Mouse (Mus musculus) bone marrow, adult 2 months (tissue): ENCODE measurements at regions not wholly inside any gene's neighbourhood (a gene's known extent, or its start where the extent isn't known, plus 50 kb on each side); places are given as distances from the start of the nearest gene placed in this dataset.

Source experiments
- H3K27ac ChIP-seq: fragments of 200-500 bp; 2 replicates; pipeline ENCODE4 v1.5.1; 2012; ENCODE audit warnings: low read depth, mild to moderate bottlenecking, control low read depth, inconsistent platforms, low read length; ENCODE audit not compliant: control insufficient read depth, poor library complexity, insufficient read depth
- H3K4me1 ChIP-seq: fragments of 200-500 bp; 2 replicates; pipeline ENCODE4 v1.6.1; 2011; ENCODE audit warnings: low read length; ENCODE audit not compliant: control insufficient read depth, insufficient read depth
- H3K4me3 ChIP-seq: fragments of 200-500 bp; replicated peaks from 2 replicates; pipeline ENCODE3; 2011; ENCODE audit warnings: mild to moderate bottlenecking, low read depth, low read length, control low read depth; ENCODE audit not compliant: control insufficient read depth
- CTCF ChIP-seq: fragments of 200-500 bp; IDR thresholded peaks from 2 replicates; pipeline ENCODE4 v1.5.1; 2011; ENCODE audit warnings: low read length, control low read depth; ENCODE audit not compliant: control insufficient read depth, insufficient read depth
- POLR2A ChIP-seq: fragments of 200-500 bp; IDR thresholded peaks from 2 replicates; pipeline ENCODE4 v1.6.1; 2011; ENCODE audit warnings: low read depth, mild to moderate bottlenecking, control low read depth, low read length, borderline replicate concordance; ENCODE audit not compliant: control insufficient read depth
- WGBS: fragments of 180-500 bp; shearing (Covaris S2); methylation state at CpG from one replicate; pipeline ENCODE4 v1.1.7; 2018; 5-methylcytosine and 5-hydroxymethylcytosine counted together

GRCm38 (mm10) chr5:51839292-51839691 lies 271.8 kb upstream of the Ppargc1a start:
- Histone ChIP-seq H3K4me1 (peaks cover 1% of the 10 kb centered on the region; the same call in 1 of the 2 replicates), H3K4me3 (no peak overlapping the region), H3K27ac (no peak overlapping the region)
- no peak for TF ChIP-seq CTCF
- 76% methylated on average over 4 of the region's 4 CpGs for WGBS

DNA sequence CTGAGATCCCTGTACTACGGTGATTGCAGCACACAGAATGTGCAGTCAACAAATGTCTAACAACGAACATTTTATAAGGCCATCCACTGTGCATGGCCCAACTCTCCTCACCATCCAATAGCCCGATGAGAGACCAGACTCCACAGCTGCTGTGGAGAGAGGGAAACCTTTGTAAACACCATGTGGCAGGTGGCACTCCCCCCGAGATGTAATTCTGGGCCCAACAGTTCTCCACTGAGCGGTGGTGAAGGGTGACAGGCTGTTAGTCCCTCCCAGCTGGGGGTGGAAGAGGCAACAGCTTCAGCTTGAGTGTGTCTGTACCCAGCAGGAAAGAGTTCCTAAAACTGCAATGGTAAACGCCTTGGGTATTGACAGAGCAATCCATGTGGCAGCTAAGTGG lies 263.0 kb upstream of the Ppargc1a start:
- 80% methylated on average over 6 of the region's 6 CpGs for WGBS
- Histone ChIP-seq H3K4me1 (no peaks in the 10 kb centered on the region; the same call in 1 of the 2 replicates), H3K27ac (no peak overlapping the region), H3K4me3 (no peak overlapping the region)
- TF ChIP-seq CTCF, result no peak
- no peak for TF ChIP-seq POLR2A

GRCm38 (mm10) chr5:51830015-51830414 lies 262.5 kb upstream of the Ppargc1a start:
- no peak overlapping the region for H3K27ac ChIP-seq

DNA sequence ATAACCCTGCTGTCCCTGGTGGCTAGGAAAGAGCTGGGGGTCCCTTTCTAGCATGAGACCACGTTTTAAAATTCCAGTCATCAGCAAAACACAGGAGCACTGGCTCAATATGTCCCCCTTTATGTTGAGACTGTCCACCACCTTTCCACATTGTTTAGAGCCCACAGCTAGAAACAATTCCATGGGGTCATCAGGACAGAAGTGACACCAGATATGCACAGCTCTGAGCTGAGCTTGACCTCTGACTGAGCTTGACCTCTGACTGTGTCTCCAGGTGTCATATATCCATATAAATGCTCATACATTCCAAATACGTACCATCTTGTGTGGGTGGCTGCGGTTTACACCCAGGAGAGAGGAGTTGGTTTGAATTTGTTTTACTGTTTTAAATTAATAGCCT lies 262.1 kb upstream of the Ppargc1a start:
- Histone ChIP-seq H3K4me3 (no peak overlapping the region), H3K27ac (no peak overlapping the region), H3K4me1 (peaks cover 2% of the 10 kb centered on the region; the same call in 1 of the 2 replicates)
- 77% methylated on average over 3 of the region's 3 CpGs for WGBS
- no peak for TF ChIP-seq CTCF
- TF ChIP-seq POLR2A, result no peak

More at GRCm38 (mm10) chr5:51830015-51830414, 262.5 kb upstream of the Ppargc1a start:
- H3K4me1 ChIP-seq, result peaks cover 2% of the 10 kb centered on the region; the same call in 1 of the 2 replicates
- TF ChIP-seq CTCF (no peak), POLR2A (no peak)
- WGBS, result 41% methylated on average over 2 of the region's 2 CpGs
- no peak overlapping the region for H3K4me3 ChIP-seq

DNA sequence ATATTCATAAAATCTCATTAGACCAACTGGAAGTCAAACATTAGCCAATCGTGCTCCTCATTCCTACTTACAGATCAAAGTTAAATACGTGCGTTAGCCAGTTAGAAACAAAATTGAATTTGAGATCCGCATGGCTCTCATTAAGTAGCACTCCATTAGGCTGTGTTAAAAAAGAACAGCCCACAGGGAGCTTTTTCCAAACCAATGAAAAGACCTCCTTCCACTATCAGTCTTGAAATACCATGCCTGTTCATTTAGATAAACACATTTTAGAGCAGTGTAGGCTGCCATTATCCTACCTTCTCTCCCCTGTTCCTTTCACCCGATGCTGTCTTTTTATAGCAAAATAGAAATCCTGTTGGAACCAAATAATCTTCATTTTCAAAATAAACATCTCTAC lies 261.5 kb upstream of the Ppargc1a start:
- WGBS, result 72% methylated on average over 5 of the region's 5 CpGs
- Histone ChIP-seq H3K4me3 (no peak overlapping the region), H3K27ac (no peak overlapping the region), H3K4me1 (peaks cover 2% of the 10 kb centered on the region; the same call in 1 of the 2 replicates)
- TF ChIP-seq CTCF (no peak), POLR2A (no peak)

DNA sequence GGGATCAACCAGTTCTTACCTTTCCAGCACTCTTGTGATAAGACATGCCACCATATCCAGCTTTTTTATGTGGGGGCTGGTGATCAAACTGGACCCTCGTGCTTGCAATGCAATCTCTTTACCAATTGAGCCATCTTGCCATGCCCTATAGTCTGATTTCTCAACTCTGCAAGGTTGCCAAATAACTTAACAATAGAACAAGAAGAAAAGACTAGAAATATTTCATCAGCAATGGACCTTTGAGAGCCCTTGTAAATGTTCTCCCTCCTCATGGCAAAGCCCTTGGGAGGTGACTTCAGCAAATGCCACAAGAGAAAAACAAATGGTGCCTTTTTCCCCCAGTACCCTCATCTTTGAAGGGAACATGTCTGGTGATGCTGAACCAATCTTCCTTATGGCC lies 258.7 kb upstream of the Ppargc1a start:
- peaks cover 2% of the 10 kb centered on the region; the same call in 1 of the 2 replicates for H3K4me1 ChIP-seq
- TF ChIP-seq CTCF (no peak), POLR2A (no peak)
- H3K4me3 ChIP-seq, result no peak overlapping the region
- no peak overlapping the region for H3K27ac ChIP-seq
- 67% methylated on average over 1 of the region's 1 CpGs for WGBS

- Histone ChIP-seq H3K4me3 (no peak overlapping the region), H3K4me1 (peaks cover 2% of the 10 kb centered on the region; the same call in 1 of the 2 replicates), H3K27ac (no peak overlapping the region)
- WGBS, result 74% methylated on average over 3 of the region's 3 CpGs
- TF ChIP-seq CTCF, result no peak
- no peak for TF ChIP-seq POLR2A
Observed at GRCm38 (mm10) chr5:51825584-51826088, 258.1 kb upstream of the Ppargc1a start.

GRCm38 (mm10) chr5:51824731-51825130 lies 257.2 kb upstream of the Ppargc1a start:
- Histone ChIP-seq H3K4me3 (no peak overlapping the region), H3K4me1 (peaks cover 2% of the 10 kb centered on the region; the same call in 1 of the 2 replicates), H3K27ac (no peak overlapping the region)
- 69% methylated on average over 4 of the region's 4 CpGs for WGBS
- no peak for TF ChIP-seq CTCF
- no peak for TF ChIP-seq POLR2A

GRCm38 (mm10) chr5:51823657-51824056 lies 256.1 kb upstream of the Ppargc1a start:
- WGBS, result 82% methylated on average over 2 of the region's 2 CpGs
- Histone ChIP-seq H3K27ac (no peak overlapping the region), H3K4me3 (no peak overlapping the region), H3K4me1 (peaks cover 2% of the 10 kb centered on the region; the same call in 1 of the 2 replicates)
- no peak for TF ChIP-seq POLR2A
- TF ChIP-seq CTCF, result no peak
